Mouse (Mus musculus) c-Kit-negative CD71-positive TER-119-positive erythroid progenitor cells, embryonic 14.5 days (primary cell): ENCODE results near the gene Stra8.

ENCODE experiments used
- DNase-seq: peaks from one replicate; pipeline ENCODE4 v3.0.0-alpha.2; 2013; ENCODE audit warnings: low read depth, low spot score

Gene Stra8

GRCm38 (mm10) chr6:34942446-34942845 lies 22.5 kb downstream of the Stra8 start:
- no peak for DNase-seq

- no peak for DNase-seq
Measured at GRCm38 (mm10) chr6:34943499-34943898, 23.5 kb downstream of the Stra8 start.

- no peak for DNase-seq
Measured at GRCm38 (mm10) chr6:34946486-34947079, 26.6 kb downstream of the Stra8 start.

- no peak for DNase-seq
Measured at GRCm38 (mm10) chr6:34948461-34948860, 28.5 kb downstream of the Stra8 start.

- no peak for DNase-seq
Measured at GRCm38 (mm10) chr6:34951518-34951917, 31.6 kb downstream of the Stra8 start.

- no peak for DNase-seq
Measured at GRCm38 (mm10) chr6:34951956-34952667, 32.1 kb downstream of the Stra8 start.

- DNase-seq = no peak
Measured at GRCm38 (mm10) chr6:34954926-34955861, 35.2 kb downstream of the Stra8 start.

GRCm38 (mm10) chr6:34955862-34956241 lies 35.9 kb downstream of the Stra8 start:
- no peak for DNase-seq

- DNase-seq = no peak
Measured at GRCm38 (mm10) chr6:34959131-34959530, 39.2 kb downstream of the Stra8 start.

- no peak for DNase-seq
Measured at GRCm38 (mm10) chr6:34964550-34964949, 44.6 kb downstream of the Stra8 start.

- no peak for DNase-seq
Measured at GRCm38 (mm10) chr6:34965819-34966539, 46.0 kb downstream of the Stra8 start.

GRCm38 (mm10) chr6:34971181-34971580 lies 51.2 kb downstream of the Stra8 start:
- DNase-seq = no peak

- DNase-seq = no peak
Measured at GRCm38 (mm10) chr6:34979291-34979690, 59.3 kb downstream of the Stra8 start.

GRCm38 (mm10) chr6:34980661-34981060 lies 60.7 kb downstream of the Stra8 start:
- DNase-seq = no peak

- no peak for DNase-seq
Measured at GRCm38 (mm10) chr6:34987085-34987645, 67.2 kb downstream of the Stra8 start.

GRCm38 (mm10) chr6:34988081-34988761 lies 68.3 kb downstream of the Stra8 start, which contains the start of gene Slc23a4:
Gene Slc23a4, minus strand, starts transcription at chr6:34988404.
- no peak for DNase-seq
